Mouse (Mus musculus): Measurements from ENCODE around the gene Slc22a14. TPM values are rescaled to one million over a fixed set of nuclear protein-coding genes. Genes with fewer than 3 reads are reported as not detected.
"Not testable (repeated sequence)": the region's sequence is repeated elsewhere in the genome, so short reads cannot be mapped to it uniquely, and the experiment has no call there.

Gene Slc22a14
- polyA plus RNA-seq, 1 experiment from 2014 or later: not detected

GRCm38 (mm10) chr9:119239274-119239673 lies 126.1 kb downstream of the Slc22a14 start:
- H3K27ac ChIP-seq (replicated peaks): no peak overlapping the region
- peaks cover 60% of the 10 kb centered on the region for H3K36me3 ChIP-seq
- WGBS: 91% methylated on average over 3 of the region's 3 CpGs
- no peak overlapping the region for H3K4me3 ChIP-seq
- DNase-seq (ENCODE audit: low spot score): no peak
- H3K4me1 ChIP-seq: no peaks in the 10 kb centered on the region
- no peaks in the 10 kb centered on the region for H3K27me3 ChIP-seq (ENCODE audit: low read depth, poor library complexity, severe bottlenecking)
- H3K9me3 ChIP-seq (replicated peaks): no peaks in the 10 kb centered on the region

GRCm38 (mm10) chr9:119238796-119239195 lies 126.6 kb downstream of the Slc22a14 start:
- no peak for DNase-seq (ENCODE audit: low spot score)
- WGBS: 90% methylated on average over 4 of the region's 4 CpGs
- H3K27ac ChIP-seq (replicated peaks): no peak overlapping the region
- H3K36me3 ChIP-seq: peaks cover 55% of the 10 kb centered on the region
- no peaks in the 10 kb centered on the region for H3K27me3 ChIP-seq (ENCODE audit: low read depth, poor library complexity, severe bottlenecking)
- H3K4me1 ChIP-seq: no peaks in the 10 kb centered on the region
- H3K9me3 ChIP-seq (replicated peaks): no peaks in the 10 kb centered on the region
- H3K4me3 ChIP-seq: no peak overlapping the region

GRCm38 (mm10) chr9:119231552-119231951 lies 133.8 kb downstream of the Slc22a14 start:
- DNase-seq (ENCODE audit: low spot score): no peak
- Histone ChIP-seq H3K27ac (replicated peaks) (no peak overlapping the region), H3K36me3 (peaks cover 3% of the 10 kb centered on the region), H3K4me1 (no peaks in the 10 kb centered on the region), H3K9me3 (replicated peaks) (no peaks in the 10 kb centered on the region), H3K4me3 (no peak overlapping the region), H3K27me3 (ENCODE audit: low read depth, poor library complexity, severe bottlenecking) (no peaks in the 10 kb centered on the region)
- 94% methylated on average over 7 of the region's 7 CpGs for WGBS

- Histone ChIP-seq H3K36me3 (peaks cover 7% of the 10 kb centered on the region), H3K27me3 (ENCODE audit: low read depth, poor library complexity, severe bottlenecking) (no peaks in the 10 kb centered on the region), H3K4me1 (no peaks in the 10 kb centered on the region), H3K9me3 (replicated peaks) (peaks cover 1% of the 10 kb centered on the region; the same call in 1 of the 2 replicates), H3K4me3 (no peak overlapping the region), H3K27ac (replicated peaks) (no peak overlapping the region)
- 88% methylated on average over 2 of the region's 2 CpGs for WGBS
- no peak for DNase-seq (ENCODE audit: low spot score)
Observed at GRCm38 (mm10) chr9:119230829-119231228, 134.5 kb downstream of the Slc22a14 start.

- DNase-seq (ENCODE audit: low spot score): no peak
- WGBS: 87% methylated on average over 4 of the region's 4 CpGs
- Histone ChIP-seq H3K27me3 (ENCODE audit: low read depth, poor library complexity, severe bottlenecking) (no peaks in the 10 kb centered on the region), H3K4me1 (no peaks in the 10 kb centered on the region), H3K9me3 (replicated peaks) (peaks cover 8% of the 10 kb centered on the region), H3K27ac (replicated peaks) (no peak overlapping the region), H3K36me3 (peaks cover 36% of the 10 kb centered on the region), H3K4me3 (no peak overlapping the region)
Observed at GRCm38 (mm10) chr9:119220249-119220648, 145.1 kb downstream of the Slc22a14 start.

GRCm38 (mm10) chr9:119219667-119220066 lies 145.7 kb downstream of the Slc22a14 start:
- Histone ChIP-seq H3K4me1 (no peaks in the 10 kb centered on the region), H3K4me3 (no peak overlapping the region), H3K27ac (replicated peaks) (no peak overlapping the region), H3K9me3 (replicated peaks) (peaks cover 4% of the 10 kb centered on the region), H3K36me3 (peaks cover 30% of the 10 kb centered on the region), H3K27me3 (ENCODE audit: low read depth, poor library complexity, severe bottlenecking) (no peaks in the 10 kb centered on the region)
- DNase-seq (ENCODE audit: low spot score): no peak
- WGBS: 87% methylated on average over 2 of the region's 2 CpGs

- DNase-seq (ENCODE audit: low spot score); H3K27ac ChIP-seq (replicated peaks): not testable (repeated sequence)
Observed at GRCm38 (mm10) chr9:119215341-119215740, 150.0 kb downstream of the Slc22a14 start.

GRCm38 (mm10) chr9:119214601-119215000 lies 150.8 kb downstream of the Slc22a14 start:
- whole genome bisulfite sequencing: 94% methylated on average over 6 of the region's 6 CpGs
- H3K9me3 ChIP-seq (replicated peaks): no peaks in the 10 kb centered on the region; the same call in 1 of the 2 replicates
- no peak overlapping the region for H3K4me3 ChIP-seq
- H3K36me3 ChIP-seq: peaks cover 15% of the 10 kb centered on the region; the same call in 1 of the 2 replicates
- no peak for DNase-seq (ENCODE audit: low spot score)
- H3K27me3 ChIP-seq (ENCODE audit: low read depth, poor library complexity, severe bottlenecking): no peaks in the 10 kb centered on the region
- H3K4me1 ChIP-seq: no peaks in the 10 kb centered on the region
- no peak overlapping the region for H3K27ac ChIP-seq (replicated peaks)

More at GRCm38 (mm10) chr9:119215341-119215740, 150.0 kb downstream of the Slc22a14 start:
- H3K9me3 ChIP-seq (replicated peaks); H3K4me3 ChIP-seq; H3K4me1 ChIP-seq; H3K27me3 ChIP-seq (ENCODE audit: low read depth, poor library complexity, severe bottlenecking): not testable (repeated sequence)
- 94% methylated on average over 2 of the region's 2 CpGs for WGBS
- peaks cover 15% of the 10 kb centered on the region; the same call in 1 of the 2 replicates for H3K36me3 ChIP-seq

- no peak for DNase-seq (ENCODE audit: low spot score)
- H3K27ac ChIP-seq (replicated peaks): no peak overlapping the region
- H3K27me3 ChIP-seq (ENCODE audit: low read depth, poor library complexity, severe bottlenecking): no peaks in the 10 kb centered on the region
- H3K4me1 ChIP-seq: no peaks in the 10 kb centered on the region
- H3K4me3 ChIP-seq: no peak overlapping the region
- no peaks in the 10 kb centered on the region; the same call in 1 of the 2 replicates for H3K9me3 ChIP-seq (replicated peaks)
- peaks cover 9% of the 10 kb centered on the region; the same call in 1 of the 2 replicates for H3K36me3 ChIP-seq
- WGBS: 80% methylated on average over 8 of the region's 8 CpGs
Observed at GRCm38 (mm10) chr9:119212996-119213395, 152.4 kb downstream of the Slc22a14 start.

- no peak within 1 kb of the TSS for H3K27ac ChIP-seq (replicated peaks)
- DNase-seq (ENCODE audit: low spot score): no peak
- H3K27me3 ChIP-seq (ENCODE audit: low read depth, poor library complexity, severe bottlenecking): no peaks in the 10 kb centered on the region
- no peaks in the 10 kb centered on the region for H3K36me3 ChIP-seq
- H3K4me3 ChIP-seq: no peak within 1 kb of the TSS
- no peaks in the 10 kb centered on the region for H3K4me1 ChIP-seq
- WGBS: 95% methylated on average over 4 of the region's 4 CpGs
- H3K9me3 ChIP-seq (replicated peaks): peaks cover 13% of the 10 kb centered on the region; the same call in 1 of the 2 replicates
Observed at GRCm38 (mm10) chr9:119208998-119209397, 156.4 kb downstream of the Slc22a14 start, which contains the start of gene Slc22a13. Gene Slc22a13 (minus strand): TSS chr9:119209098.

- Histone ChIP-seq H3K4me1 (no peaks in the 10 kb centered on the region), H3K4me3 (no peak overlapping the region), H3K27ac (replicated peaks) (no peak overlapping the region), H3K9me3 (replicated peaks) (peaks cover 17% of the 10 kb centered on the region; the same call in 1 of the 2 replicates), H3K36me3 (no peaks in the 10 kb centered on the region), H3K27me3 (ENCODE audit: low read depth, poor library complexity, severe bottlenecking) (no peaks in the 10 kb centered on the region)
- DNase-seq (ENCODE audit: low spot score): no peak
- 81% methylated on average over 4 of the region's 4 CpGs for WGBS
Observed at GRCm38 (mm10) chr9:119207113-119207512, 158.2 kb downstream of the Slc22a14 start.

- H3K4me1 ChIP-seq: no peaks in the 10 kb centered on the region
- no peak overlapping the region for H3K27ac ChIP-seq (replicated peaks)
- H3K36me3 ChIP-seq: no peaks in the 10 kb centered on the region
- H3K9me3 ChIP-seq (replicated peaks): peaks cover 17% of the 10 kb centered on the region; the same call in 1 of the 2 replicates
- H3K27me3 ChIP-seq (ENCODE audit: low read depth, poor library complexity, severe bottlenecking): no peaks in the 10 kb centered on the region
- H3K4me3 ChIP-seq: no peak overlapping the region
- WGBS: 93% methylated on average over 2 of the region's 2 CpGs
- DNase-seq (ENCODE audit: low spot score): no peak
Observed at GRCm38 (mm10) chr9:119206666-119207065, 158.7 kb downstream of the Slc22a14 start.

- Histone ChIP-seq H3K36me3 (no peaks in the 10 kb centered on the region), H3K4me3 (no peak overlapping the region), H3K9me3 (replicated peaks) (peaks cover 17% of the 10 kb centered on the region; the same call in 1 of the 2 replicates), H3K4me1 (no peaks in the 10 kb centered on the region), H3K27me3 (ENCODE audit: low read depth, poor library complexity, severe bottlenecking) (no peaks in the 10 kb centered on the region), H3K27ac (replicated peaks) (no peak overlapping the region)
- no peak for DNase-seq (ENCODE audit: low spot score)
- WGBS: 90% methylated on average over 5 of the region's 5 CpGs
Observed at GRCm38 (mm10) chr9:119205756-119206155, 159.6 kb downstream of the Slc22a14 start.
